Mouse (Mus musculus) hindbrain, postnatal 0 days (tissue): Measurements from ENCODE around the gene Fkbp6. TPM values are rescaled to one million over a fixed set of nuclear protein-coding genes. Genes with fewer than 3 reads are reported as not detected.

Experiments
- ATAC-seq: fragments of 200-750 bp; cut with Nextera tagmentation; 2 replicates; pipeline ENCODE4 v1.8.0; 2017; ENCODE audit warnings: mild to moderate bottlenecking, moderate TSS enrichment, moderate library complexity
- DNase-seq: peaks from one replicate; pipeline ENCODE4 v3.0.0-alpha.2; 2015; ENCODE audit warnings: low spot score
- H3K27ac ChIP-seq: fragments of 300-500 bp; sonication (generic); 2 replicates; pipeline ENCODE4 v1.5.1; 2014; ENCODE audit warnings: mild to moderate bottlenecking
- H3K27me3 ChIP-seq: fragments of 300-500 bp; sonication (generic); 2 replicates; pipeline ENCODE4 v1.6.1; 2014; ENCODE audit warnings: low read length, mixed read lengths; ENCODE audit not compliant: insufficient read depth
- H3K36me3 ChIP-seq: fragments of 300-500 bp; sonication (generic); 2 replicates; pipeline ENCODE4 v1.6.1; 2014; ENCODE audit warnings: low read length, mixed read lengths; ENCODE audit not compliant: insufficient read depth
- H3K4me1 ChIP-seq: fragments of 300-500 bp; sonication (generic); 2 replicates; pipeline ENCODE4 v1.6.1; 2014; ENCODE audit warnings: antibody characterized with exemption, low read length, mixed read lengths; ENCODE audit not compliant: insufficient read depth
- H3K4me2 ChIP-seq: fragments of 300-500 bp; sonication (generic); 2 replicates; pipeline ENCODE4 v1.6.1; 2014; ENCODE audit warnings: low read depth, mild to moderate bottlenecking, low read length, moderate library complexity, mixed read lengths
- H3K4me3 ChIP-seq: fragments of 300-500 bp; sonication (generic); 2 replicates; pipeline ENCODE4 v1.5.1; 2014; ENCODE audit warnings: low read length
- H3K9ac ChIP-seq: fragments of 300-500 bp; sonication (generic); replicated peaks from 2 replicates; pipeline ENCODE4 v1.6.1; 2014; ENCODE audit warnings: mild to moderate bottlenecking, low read length, moderate library complexity, mixed read lengths
- H3K9me3 ChIP-seq: fragments of 300-500 bp; sonication (generic); 2 replicates; pipeline ENCODE4 v1.6.1; 2016; ENCODE audit warnings: low read length, mixed read lengths
- CTCF ChIP-seq: IDR thresholded peaks from 2 replicates; pipeline ENCODE4 v1.5.1; 2016; ENCODE audit warnings: antibody characterized with exemption, control low read depth, low read depth
- WGBS: fragments of 180-500 bp; shearing (Covaris S2); extraction: QIAGEN DNeasy Blood & Tissue Kit; methylation state at CpG from one replicate; pipeline ENCODE4 v1.1.7; 2014; 5-methylcytosine and 5-hydroxymethylcytosine counted together
- polyA plus RNA-seq: library from polyadenylated mRNA; unstranded; fragments of >200 nt; fragmentation: Nextera tagmentation; extraction: Ambion mirVana; gene quantifications from 2 replicates; pipeline ENCODE4 v1.2.1, GENCODE M21; 2015
- total RNA-seq: library from RNA; depleted of rRNA; stranded (reverse); fragments of >200 nt; gene quantifications from 2 replicates; pipeline ENCODE4 v1.2.3, GENCODE M21; 2014

Gene Fkbp6
- total and polyA plus RNA-seq, 2 experiments from 2014 or later, result 0.29 TPM; not detected in 1

DNA sequence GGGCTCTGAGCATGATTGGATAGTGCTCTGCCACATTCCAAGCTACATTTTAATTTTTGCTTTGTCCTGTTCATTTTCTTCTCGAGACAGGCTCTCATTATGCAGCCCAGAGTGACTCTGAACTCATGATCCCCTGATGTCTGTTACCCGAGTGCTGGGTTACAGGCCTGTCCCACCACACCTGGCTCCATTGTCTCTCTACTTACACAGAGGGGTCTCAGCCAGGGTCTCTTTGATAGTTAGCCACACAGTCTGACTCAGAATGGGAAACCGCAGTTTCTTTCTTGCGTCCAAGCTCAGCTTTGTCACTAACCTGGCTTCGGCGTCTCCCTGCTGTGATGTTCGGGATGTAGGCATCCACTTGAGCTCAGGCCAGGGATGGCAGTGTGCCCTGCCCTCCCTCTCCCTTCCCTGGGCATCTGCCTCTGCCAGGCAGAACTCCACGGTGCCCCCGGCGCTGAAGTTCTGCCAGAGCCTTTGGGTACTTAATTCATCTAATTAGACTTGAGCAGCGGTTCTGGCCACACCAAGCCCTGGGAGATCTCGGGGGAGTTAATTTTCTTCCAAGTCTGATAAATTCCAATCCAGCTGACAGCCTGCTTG lies 78.2 kb downstream of the Fkbp6 start:
- 26% methylated on average over 12 of the region's 12 CpGs for WGBS
- peak overlapping the region; percentile 37; the same call in 1 of the 2 replicates for H3K27ac ChIP-seq
- ATAC-seq (peak; percentile 86), DNase-seq (peak; percentile 90)
- no peak overlapping the region for H3K4me2 ChIP-seq
- no peaks in the 10 kb centered on the region for H3K27me3 ChIP-seq
- H3K9me3 ChIP-seq, result no peaks in the 10 kb centered on the region
- no peak overlapping the region for H3K4me3 ChIP-seq
- H3K4me1 ChIP-seq, result no peaks in the 10 kb centered on the region
- peak; percentile 29 for TF ChIP-seq CTCF
- H3K9ac ChIP-seq, result no peak overlapping the region
- no peaks in the 10 kb centered on the region for H3K36me3 ChIP-seq

DNA sequence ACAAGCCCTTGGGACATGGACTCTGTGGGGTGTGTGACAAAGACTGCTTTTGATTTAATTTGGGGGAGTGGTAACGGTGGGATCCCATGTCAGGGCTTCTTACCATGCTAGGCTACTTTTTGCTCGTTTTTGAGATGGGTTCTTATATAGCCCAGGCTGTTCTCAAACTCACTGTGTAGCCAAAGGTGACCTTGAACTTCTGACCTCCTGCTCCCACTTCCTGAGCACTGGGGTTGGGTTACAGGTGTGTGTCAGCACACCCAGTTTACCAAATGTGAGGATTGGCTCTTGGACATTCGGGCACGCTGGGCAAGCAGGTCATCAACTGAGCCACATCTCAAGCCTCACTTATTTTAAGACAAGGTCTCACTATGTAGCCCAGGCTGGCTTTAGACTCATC lies 79.5 kb downstream of the Fkbp6 start:
- H3K4me2 ChIP-seq, result no peak overlapping the region
- no peak overlapping the region for H3K4me3 ChIP-seq
- H3K27ac ChIP-seq, result no peak overlapping the region
- no peak for ATAC-seq
- 94% methylated on average over 4 of the region's 4 CpGs for WGBS
- no peak for TF ChIP-seq CTCF
- H3K4me1 ChIP-seq, result no peaks in the 10 kb centered on the region
- no peaks in the 10 kb centered on the region for H3K36me3 ChIP-seq
- H3K27me3 ChIP-seq, result no peaks in the 10 kb centered on the region
- no peaks in the 10 kb centered on the region for H3K9me3 ChIP-seq
- DNase-seq, result no peak
- H3K9ac ChIP-seq, result no peak overlapping the region

DNA sequence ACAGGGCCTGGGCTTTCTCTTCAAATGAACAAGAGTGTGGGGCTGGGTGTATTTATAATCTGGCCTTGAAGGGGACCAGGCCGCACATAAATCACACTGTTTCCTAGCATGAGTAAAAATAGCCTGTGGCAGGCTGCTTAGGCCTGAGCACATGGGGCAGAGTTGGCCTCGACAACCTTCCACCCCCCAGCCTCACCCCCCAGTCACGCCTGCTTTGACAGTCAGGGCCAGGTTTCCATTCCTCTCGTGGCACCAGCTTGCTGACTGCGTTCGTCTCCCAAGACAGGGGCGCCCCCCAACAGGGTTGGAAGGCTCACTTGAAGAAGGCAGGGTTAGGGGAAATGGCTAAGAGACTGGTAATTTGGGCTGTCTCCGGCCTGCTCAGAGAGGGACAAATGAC lies 80.4 kb downstream of the Fkbp6 start:
- Histone ChIP-seq H3K4me2 (no peak overlapping the region), H3K4me1 (no peaks in the 10 kb centered on the region), H3K9me3 (no peaks in the 10 kb centered on the region), H3K4me3 (no peak overlapping the region), H3K36me3 (no peaks in the 10 kb centered on the region), H3K27ac (no peak overlapping the region), H3K9ac (no peak overlapping the region), H3K27me3 (no peaks in the 10 kb centered on the region)
- no peak for ATAC-seq
- WGBS, result 70% methylated on average over 8 of the region's 8 CpGs
- DNase-seq, result no peak
- no peak for TF ChIP-seq CTCF

DNA sequence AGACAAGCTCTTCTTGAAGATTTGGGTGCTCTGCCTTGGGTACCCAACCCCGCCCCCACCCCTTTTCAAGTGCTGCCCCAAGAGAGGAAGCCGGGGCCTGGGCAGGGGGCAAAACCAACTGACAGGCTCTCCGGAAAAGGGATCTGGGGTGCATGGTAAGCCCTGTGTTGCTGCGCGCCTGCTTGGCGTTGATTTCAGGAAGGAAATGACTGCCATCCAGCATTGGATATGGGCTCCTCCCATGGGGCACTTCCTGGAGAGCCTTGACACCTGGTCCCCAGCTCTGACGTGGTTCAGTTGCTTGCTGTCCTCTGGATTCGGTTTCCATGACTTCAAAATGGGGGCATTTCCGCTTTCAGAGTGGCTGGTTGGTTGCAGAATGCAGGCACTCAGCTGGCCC lies 85.3 kb downstream of the Fkbp6 start:
- peak; percentile 57; the same call in 1 of the 2 replicates for ATAC-seq
- Histone ChIP-seq H3K27me3 (no peaks in the 10 kb centered on the region), H3K4me2 (peak overlapping the region; percentile 28; the same call in 1 of the 2 replicates), H3K36me3 (no peaks in the 10 kb centered on the region), H3K4me1 (no peaks in the 10 kb centered on the region), H3K9me3 (no peaks in the 10 kb centered on the region), H3K4me3 (no peak overlapping the region), H3K9ac (no peak overlapping the region), H3K27ac (peak overlapping the region; percentile 76)
- TF ChIP-seq CTCF, result no peak
- WGBS, result 30% methylated on average over 9 of the region's 9 CpGs
- peak; percentile 23 for DNase-seq

DNA sequence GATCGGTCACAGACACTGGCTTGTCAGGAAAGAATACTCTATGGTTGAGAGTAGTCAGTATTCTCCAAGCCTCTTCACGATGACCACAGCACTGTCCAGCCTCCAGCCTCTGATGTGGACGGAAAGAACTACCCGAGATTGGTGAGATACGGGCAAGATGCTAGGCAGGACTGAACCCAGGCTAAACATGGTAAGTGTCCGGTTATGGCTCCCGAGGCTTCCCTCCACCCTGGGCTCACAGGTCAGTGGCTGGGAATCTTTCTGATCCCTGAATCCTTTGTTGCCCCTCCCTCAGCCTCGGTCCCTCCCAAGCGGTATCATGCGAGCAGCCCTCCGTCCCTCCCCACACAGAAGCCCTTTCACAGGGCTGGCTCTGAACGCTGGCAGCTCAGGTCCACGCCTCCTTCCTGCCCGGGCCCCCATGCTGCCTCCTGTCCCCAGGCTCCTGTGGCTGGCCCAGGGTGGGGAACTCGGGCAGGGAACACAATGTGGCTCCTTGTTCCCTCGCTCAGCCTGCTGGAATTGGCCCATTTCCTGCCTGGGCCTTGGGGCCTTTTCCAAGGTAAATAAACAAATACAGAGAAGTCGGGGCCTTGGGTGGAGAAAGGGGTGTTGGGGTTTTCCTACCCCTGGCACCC lies 85.9 kb downstream of the Fkbp6 start:
- ATAC-seq, result peak; percentile 96
- H3K4me2 ChIP-seq, result peak overlapping the region; percentile 28; the same call in 1 of the 2 replicates
- DNase-seq, result peak; percentile 77

DNA sequence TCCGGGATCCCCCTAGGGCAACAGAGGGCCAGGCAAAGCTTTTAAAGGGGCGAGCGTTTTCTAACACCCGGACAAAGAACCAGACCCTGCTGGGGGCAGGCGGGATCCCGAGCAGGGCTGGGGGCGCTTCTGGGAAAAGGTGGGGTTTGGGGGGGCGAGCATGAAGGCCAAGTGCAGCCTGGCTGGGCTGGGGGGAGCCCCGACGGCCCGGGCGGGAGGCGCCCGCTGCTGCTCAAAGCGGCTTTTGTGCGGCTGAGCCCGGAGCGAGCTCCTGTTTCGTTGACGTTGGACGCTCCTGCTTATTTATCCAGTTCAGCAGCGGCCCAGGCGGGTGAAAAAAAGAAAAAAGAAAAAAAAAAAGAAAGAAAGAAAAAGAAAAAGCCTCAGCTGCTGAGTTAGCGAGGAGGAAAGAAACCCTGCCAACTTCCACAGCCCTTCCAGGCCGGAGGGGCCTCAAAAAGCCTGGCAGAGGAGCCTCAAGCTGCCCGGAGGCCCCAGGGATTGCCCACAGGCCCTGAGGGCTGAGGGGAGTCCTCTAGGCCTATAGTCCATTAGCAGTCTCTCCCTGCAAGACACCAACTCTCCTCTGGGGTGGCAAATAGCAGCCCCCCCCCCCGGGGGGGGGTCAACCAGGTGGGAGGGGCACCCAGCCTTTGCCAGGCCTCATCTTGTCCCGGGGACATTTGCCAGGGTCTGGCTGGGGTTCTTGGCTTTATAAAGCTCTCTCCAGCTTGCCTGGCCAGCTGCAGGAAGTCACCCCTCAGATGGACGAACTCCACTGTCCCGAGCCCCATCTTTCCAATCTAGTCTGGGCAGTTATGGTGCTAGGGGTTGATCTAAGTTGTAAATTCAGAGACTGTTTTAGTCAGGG lies 91.3 kb downstream of the Fkbp6 start:
- peak overlapping the region; percentile 76 for H3K27ac ChIP-seq
- TF ChIP-seq CTCF, result 0 out of 2 replicates have a peak, but pooled peaks have one; percentile 2
- H3K4me2 ChIP-seq, result peak overlapping the region; percentile 46

More for the DNA sequence above, 85.9 kb downstream of the Fkbp6 start:
- Histone ChIP-seq H3K4me3 (no peak overlapping the region), H3K36me3 (no peaks in the 10 kb centered on the region), H3K27me3 (no peaks in the 10 kb centered on the region), H3K9ac (no peak overlapping the region), H3K4me1 (no peaks in the 10 kb centered on the region), H3K9me3 (no peaks in the 10 kb centered on the region), H3K27ac (peak overlapping the region; percentile 76)
- no peak for TF ChIP-seq CTCF
- 16% methylated on average over 17 of the region's 17 CpGs for WGBS

More for the DNA sequence above, 91.3 kb downstream of the Fkbp6 start:
- 12% methylated on average over 30 of the region's 30 CpGs for WGBS
- peak; percentile 77 for DNase-seq
- peak overlapping the region; percentile 29 for H3K9ac ChIP-seq
- ATAC-seq, result peak; percentile 75
- H3K36me3 ChIP-seq, result no peaks in the 10 kb centered on the region
- H3K9me3 ChIP-seq, result no peaks in the 10 kb centered on the region
- H3K4me3 ChIP-seq, result peak overlapping the region; percentile 23
- peaks cover 2% of the 10 kb centered on the region; the same call in 1 of the 2 replicates for H3K4me1 ChIP-seq
- no peaks in the 10 kb centered on the region for H3K27me3 ChIP-seq
